Mouse (Mus musculus): ENCODE measurements around the gene Gp1ba.

GRCm38 (mm10) chr11:70689578-70689977, 50.7 kb downstream of the Gp1ba start:
- TF ChIP-seq CTCF (IDR thresholded peaks at IDR 0.05; ENCODE audit: control insufficient read depth, insufficient read depth, insufficient replicate concordance, low read depth, low read length) (no peak), POLR2A (IDR thresholded peaks at IDR 0.05; ENCODE audit: control insufficient read depth, low read depth, low read length) (no peak)

All from testis, adult 2 months (tissue).